Mouse (Mus musculus) thymus, postnatal 0 days (tissue): Measurements from ENCODE around the gene Iqcm. TPM values are rescaled to one million over a fixed set of nuclear protein-coding genes. Genes with fewer than 3 reads are reported as not detected.
"Not testable (repeated sequence)": the region's sequence is repeated elsewhere in the genome, so short reads cannot be mapped to it uniquely, and the experiment has no call there.

ENCODE experiments used
- DNase-seq: peaks from one replicate; pipeline ENCODE4 v3.0.0-alpha.2; 2015; ENCODE audit warnings: low spot score
- polyA plus RNA-seq: library from polyadenylated mRNA; unstranded; fragments of >200 nt; fragmentation: Nextera tagmentation; extraction: Ambion mirVana; gene quantifications from 2 replicates; pipeline ENCODE4 v1.2.1, GENCODE M21; 2015

Gene Iqcm
- polyA plus RNA-seq = 0.06 and 0.12 TPM in 2 replicates

- DNase-seq = no peak
These were observed at the start of gene Iqcm for GRCm38 (mm10) chr8:75448394-75448793. TSS of gene Iqcm (plus strand) at chr8:75448694.

DNA sequence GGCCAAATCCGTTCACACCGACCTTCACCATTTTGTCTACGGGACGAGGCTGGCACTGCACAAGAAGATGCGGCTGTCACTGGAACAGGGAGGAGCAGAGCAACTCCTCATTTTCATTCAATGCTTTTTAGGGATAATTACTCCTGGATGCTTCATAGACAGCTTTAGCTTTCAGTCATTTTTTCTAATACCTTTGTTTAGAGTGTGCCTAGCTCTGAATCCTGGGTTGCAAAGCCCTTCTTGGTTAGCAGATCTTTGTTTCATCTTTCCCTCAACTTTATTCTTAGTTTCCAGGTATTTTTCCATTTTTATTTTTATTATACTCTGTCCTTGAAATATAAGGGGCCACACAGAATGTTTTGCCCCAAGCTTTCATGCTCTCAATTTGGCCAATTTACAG is 42.0 kb upstream of the Iqcm start, which contains the start of gene Gm10358:
TSS of gene Gm10358 (minus strand) at position 101 of the 400 bp plus-strand sequence.
- DNase-seq = no peak

DNA sequence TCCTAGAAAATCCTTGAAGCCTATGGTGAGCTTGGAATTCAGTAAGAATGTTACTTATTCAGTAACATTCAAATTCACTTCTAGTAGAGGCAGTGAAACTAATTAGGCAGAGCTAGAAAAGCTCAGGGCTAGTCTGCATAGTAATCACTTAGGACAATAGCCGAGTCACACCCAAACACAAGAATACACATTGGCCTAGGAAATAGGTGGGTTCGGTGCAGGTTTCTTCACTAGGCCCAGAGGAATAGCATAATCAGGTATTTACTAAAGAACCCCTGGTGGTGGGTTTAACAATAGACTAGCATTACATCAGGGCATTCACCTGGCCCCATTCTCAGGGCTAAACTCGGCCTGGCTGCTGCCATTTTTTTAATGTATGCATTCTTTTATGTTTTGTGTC is 32.8 kb upstream of the Iqcm start:
- DNase-seq = not testable (repeated sequence)

DNA sequence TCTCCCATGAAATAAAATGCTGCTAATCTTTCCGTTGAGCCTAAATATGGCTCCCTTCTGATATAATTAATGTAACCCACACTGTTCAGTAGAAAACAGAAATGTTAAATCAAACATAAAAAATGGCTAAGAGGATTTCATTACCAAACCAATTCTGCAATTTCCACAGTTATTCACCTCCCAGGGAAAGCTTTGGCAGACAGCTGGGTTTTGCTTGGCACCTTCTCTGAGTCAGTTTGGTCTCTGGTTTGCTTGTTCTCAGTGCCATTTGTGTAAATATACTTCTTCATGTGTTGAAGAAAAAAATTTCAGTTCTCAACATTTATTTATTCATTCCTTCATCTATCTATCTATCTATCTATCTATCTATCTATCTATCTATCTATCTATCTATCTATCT is 28.3 kb downstream of the Iqcm start:
- DNase-seq = no peak

DNA sequence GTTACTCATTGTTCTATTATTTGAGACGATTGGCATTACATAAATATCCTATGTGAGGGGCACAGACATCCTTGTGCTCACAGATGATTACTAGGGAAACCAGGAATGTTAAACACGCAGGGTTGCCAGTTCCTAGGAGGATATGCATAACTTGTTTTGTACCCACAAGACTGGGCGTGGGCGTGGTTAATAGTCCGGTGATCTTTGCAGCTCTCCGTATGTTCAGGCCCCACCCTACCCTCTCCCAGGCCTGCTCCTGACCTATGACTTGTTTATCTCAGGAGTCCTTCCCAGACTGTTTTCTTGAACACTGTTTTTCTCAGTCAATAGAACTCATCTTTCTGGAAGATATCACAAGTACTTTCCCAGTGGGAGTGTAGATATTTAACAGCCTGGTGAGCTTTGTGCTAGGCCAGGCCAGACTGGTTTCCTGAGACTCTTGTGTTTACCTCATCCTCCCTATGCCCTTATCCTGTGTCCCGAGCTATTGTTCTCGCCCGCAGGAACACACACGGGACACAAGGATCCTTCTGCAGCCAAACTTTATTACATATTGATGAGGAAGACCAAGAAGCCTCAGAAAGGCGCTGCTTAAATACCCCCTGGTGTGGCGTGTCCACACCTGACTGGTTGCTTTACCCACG is 40.7 kb downstream of the Iqcm start:
- DNase-seq = no peak

GRCm38 (mm10) chr8:75509299-75509698 is 60.8 kb downstream of the Iqcm start:
- no peak for DNase-seq

GRCm38 (mm10) chr8:75513786-75514185 is 65.3 kb downstream of the Iqcm start:
- DNase-seq = no peak

- no peak for DNase-seq
These were observed 100.8 kb downstream of the Iqcm start for GRCm38 (mm10) chr8:75549284-75549683.

DNA sequence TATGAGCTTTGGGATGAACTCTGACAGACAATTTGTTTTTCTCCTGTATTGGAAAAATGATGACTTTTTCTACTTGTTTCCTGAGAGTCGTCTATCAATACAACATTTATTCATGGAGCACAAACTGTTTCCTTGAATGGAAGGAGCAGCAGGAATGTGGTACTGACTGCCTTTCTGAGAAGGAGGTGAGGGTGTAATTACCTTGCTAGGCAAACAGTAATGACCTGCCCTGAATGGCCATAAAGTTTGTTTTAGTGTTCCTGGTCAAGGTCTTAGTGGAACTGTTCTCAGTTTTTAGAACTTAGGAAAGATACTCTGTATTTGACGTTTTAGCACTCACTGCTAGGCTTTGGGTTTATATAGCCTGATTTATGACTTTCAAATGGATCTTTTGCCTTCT is 147.8 kb downstream of the Iqcm start:
- DNase-seq = no peak

DNA sequence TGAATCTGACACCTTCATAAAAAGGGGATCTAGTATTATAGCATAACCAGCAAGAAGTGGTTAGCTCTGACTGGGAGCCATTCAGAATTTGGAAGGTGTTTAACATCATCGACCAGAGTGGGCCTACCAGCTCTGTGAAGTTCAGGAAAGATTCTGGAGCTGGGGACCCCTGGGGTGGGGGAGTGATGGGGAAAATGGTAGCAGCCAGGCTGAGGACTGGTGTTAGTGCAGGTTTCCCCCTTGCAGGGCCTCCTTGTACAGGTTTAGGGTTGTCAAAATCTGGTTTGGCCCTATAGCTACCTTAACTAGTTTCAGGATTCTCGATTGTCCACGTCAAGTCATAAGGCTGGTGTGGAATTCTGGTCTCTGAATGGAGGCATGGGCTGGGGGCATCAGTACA is 194.5 kb downstream of the Iqcm start:
- DNase-seq = no peak

- no peak for DNase-seq
These were observed 210.8 kb downstream of the Iqcm start for GRCm38 (mm10) chr8:75659287-75659686.

DNA sequence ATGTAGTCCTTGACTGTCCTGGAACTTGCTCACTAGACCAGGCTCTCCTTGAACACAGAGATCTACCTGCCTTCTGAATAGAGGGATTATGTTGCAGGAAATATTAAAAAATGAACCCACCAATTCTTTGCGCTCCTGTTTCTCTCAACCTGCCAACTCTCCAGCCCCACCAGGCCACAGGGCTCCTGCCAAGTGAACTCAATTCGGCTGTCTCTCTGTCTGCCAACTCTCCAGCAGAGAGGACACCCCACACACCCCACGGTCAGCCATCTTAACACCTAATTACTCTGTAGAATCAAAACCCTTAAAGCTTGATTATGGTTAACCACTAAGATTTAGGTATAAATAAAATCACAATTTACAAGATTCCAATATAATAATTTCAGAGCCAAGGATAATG is 298.1 kb downstream of the Iqcm start:
- no peak for DNase-seq

DNA sequence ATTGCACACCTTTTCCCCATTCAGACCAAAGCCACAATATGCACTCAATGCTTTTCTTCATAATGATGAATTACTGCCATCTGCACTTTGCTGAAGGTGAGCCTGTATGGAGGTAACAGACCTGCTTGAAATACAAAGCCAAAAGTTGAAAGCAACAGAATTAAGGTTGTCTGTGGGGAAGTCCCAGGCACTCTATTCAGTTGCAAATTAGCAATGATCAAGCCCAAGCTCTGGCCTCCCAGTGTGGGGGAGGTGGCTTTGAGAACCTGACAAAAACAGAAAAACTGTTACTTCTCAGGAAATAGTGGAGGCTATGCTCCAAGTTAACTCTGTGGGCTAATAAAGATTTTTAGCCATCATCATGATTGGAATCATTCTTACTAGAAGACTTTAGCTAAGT is 307.1 kb downstream of the Iqcm start:
- no peak for DNase-seq

DNA sequence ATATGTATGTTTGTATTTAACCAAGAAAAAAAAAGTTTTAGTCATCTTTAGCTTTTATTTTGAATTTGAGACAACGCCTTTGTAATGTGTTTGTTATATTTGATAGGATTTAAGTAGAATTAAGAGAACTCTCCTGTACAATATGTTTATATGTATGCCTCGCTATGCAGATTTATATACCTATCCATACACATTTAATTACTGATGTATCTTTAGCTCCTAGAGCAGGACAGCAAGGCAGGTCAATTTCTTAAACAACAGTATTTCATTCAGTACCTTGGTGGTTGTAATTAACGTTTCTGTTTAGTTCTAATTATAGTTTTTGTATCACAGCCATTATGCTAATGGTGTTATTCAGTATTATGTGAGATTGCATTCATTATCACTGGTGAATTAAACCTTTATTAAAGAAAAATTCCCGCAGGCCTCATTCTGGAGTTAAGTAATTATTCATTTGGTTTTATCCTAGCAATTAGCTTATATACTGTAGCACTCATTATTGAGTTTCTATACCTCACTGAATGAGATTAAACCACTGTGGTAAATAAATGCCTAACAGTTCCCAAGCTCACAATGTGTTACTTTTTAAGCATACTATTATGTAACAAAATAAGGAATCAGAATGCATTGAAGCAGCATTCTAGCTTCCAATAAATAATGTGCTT is 380.1 kb downstream of the Iqcm start:
- no peak for DNase-seq

DNA sequence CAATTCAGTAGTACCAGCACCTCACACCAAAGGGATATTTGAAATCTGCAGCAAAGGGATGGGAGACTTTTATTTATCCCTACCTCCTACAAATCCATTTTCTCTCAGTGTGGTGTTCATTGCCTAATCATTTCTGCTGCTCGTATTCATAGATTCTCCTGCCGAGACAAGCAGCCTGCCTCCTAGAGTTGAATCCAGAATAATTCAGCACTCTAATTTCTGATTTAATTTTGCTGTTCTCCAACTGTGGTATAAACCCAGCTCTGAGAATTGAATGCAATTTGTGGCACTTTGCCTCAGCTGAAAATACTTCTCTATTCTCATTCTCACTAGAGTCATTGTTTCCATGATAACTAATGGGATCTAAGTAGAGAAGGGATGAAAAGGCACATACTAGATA is 386.8 kb downstream of the Iqcm start:
- DNase-seq = no peak

GRCm38 (mm10) chr8:75917603-75918344 is 469.3 kb downstream of the Iqcm start:
- DNase-seq = no peak

- DNase-seq = no peak
These were observed 500.7 kb downstream of the Iqcm start for GRCm38 (mm10) chr8:75949166-75949565.

DNA sequence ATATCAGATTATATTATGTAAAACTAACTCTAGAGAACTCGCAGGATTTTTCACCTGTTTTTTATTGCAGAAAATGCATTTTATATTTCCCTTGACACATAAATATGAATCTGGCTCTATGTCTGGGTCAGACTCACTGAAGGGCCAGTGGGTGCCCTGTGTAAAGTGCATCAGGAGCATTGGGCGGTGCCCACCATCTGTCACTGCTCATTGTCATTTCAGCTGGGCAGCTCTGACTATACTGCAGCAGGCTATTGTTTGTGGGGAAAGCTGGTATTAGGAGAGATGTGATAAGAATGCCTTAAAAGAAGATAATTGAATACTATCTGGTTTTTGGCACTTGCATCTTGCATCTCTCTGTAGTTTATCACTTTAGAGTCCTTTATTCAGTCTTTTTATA is 507.5 kb downstream of the Iqcm start:
- DNase-seq = no peak

DNA sequence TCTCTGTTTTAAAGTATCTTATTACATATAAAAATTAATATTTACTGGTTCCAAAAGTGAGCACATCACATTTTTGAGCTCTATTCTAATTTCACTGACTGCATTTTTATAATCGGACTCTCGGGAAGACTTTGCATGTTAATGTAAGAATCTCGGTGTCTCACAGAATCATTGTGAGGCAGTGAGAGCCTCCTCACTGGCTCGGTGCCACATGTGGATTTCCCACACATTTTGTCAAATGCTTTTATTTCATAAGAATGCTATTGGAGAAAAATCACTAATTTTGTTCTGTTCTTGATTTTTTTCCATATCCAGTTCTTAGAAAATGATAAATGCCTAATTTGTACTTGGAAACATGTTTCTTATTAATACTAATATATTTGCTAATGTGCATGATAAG is 570.0 kb downstream of the Iqcm start:
- no peak for DNase-seq
